Mouse (Mus musculus) macrophage (primary cell): ENCODE results near the gene C1qtnf3. TPM values are rescaled to one million over a fixed set of nuclear protein-coding genes. Genes with fewer than 3 reads are reported as not detected.

Source experiments
- polyA plus RNA-seq: library from polyadenylated mRNA; stranded (reverse); fragments of 250-400 nt; gene quantifications from 3 replicates; pipeline ENCODE4 v1.2.4, GENCODE M21; 2018; ENCODE audit warnings: inconsistent platforms

The C1qtnf3 gene
- polyA plus RNA-seq, 1 experiment from 2014 or later = not detected

Other genes starting within 250 kb of the C1qtnf3 start
- gene Rai14, start 237.7 kb upstream of the C1qtnf3 start, polyA plus RNA-seq = 4.9 to 12.5 TPM (median 12.5 TPM) in 3 replicates
- 2.0 to 2.9 TPM (median 2.7 TPM) in 3 replicates for gene Amacr, start 29.4 kb downstream of the C1qtnf3 start, polyA plus RNA-seq
- not detected in 3 replicates for gene Slc45a2, start 48.4 kb downstream of the C1qtnf3 start, polyA plus RNA-seq
- not detected in 3 replicates for gene Rxfp3, start 85.7 kb downstream of the C1qtnf3 start, polyA plus RNA-seq
- gene Adamts12, start 112.5 kb downstream of the C1qtnf3 start, polyA plus RNA-seq = 0.01 to 0.09 TPM in 2 of 3 replicates, not detected in the other